Mouse (Mus musculus) small intestine, adult 2 months (tissue): ENCODE measurements around the gene Smg9.

Experiments
- CTCF ChIP-seq: fragments of 200-500 bp; IDR thresholded peaks from 2 replicates; pipeline ENCODE4 v1.5.1; 2012; ENCODE audit warnings: low read depth, mild to moderate bottlenecking, control low read depth, inconsistent platforms, low read length, moderate library complexity, mixed read lengths; ENCODE audit not compliant: insufficient replicate concordance, insufficient read length; ENCODE audit errors: extremely low read depth
- POLR2A ChIP-seq: fragments of 200-500 bp; IDR thresholded peaks from 2 replicates; pipeline ENCODE4 v1.6.1; 2012; ENCODE audit warnings: low read depth, mild to moderate bottlenecking, control low read depth, inconsistent platforms, low read length, moderate library complexity

GRCm38 (mm10) chr7:24459440-24459839, 60.0 kb downstream of the Smg9 start:
- no peak for TF ChIP-seq POLR2A
- no peak for TF ChIP-seq CTCF
